Mouse (Mus musculus) forebrain, embryonic 14.5 days (tissue): ENCODE data around the gene Sh2b1. TPM values are rescaled to one million over a fixed set of nuclear protein-coding genes. Genes with fewer than 3 reads are reported as not detected.

Experiments used
- ATAC-seq: fragments of 200-750 bp; cut with Nextera tagmentation; 2 replicates; pipeline ENCODE4 v1.8.0; 2017; ENCODE audit warnings: mild to moderate bottlenecking, moderate library complexity
- DNase-seq: peaks from one replicate; pipeline ENCODE4 v3.0.0-alpha.2; 2015; ENCODE audit warnings: low spot score
- H3K27ac ChIP-seq: fragments of 300-500 bp; sonication (generic); 2 replicates; pipeline ENCODE4 v1.5.1; 2014; ENCODE audit warnings: low read depth, mild to moderate bottlenecking, control low read depth, low read length, moderate library complexity
- H3K27me3 ChIP-seq: fragments of 300-500 bp; sonication (generic); replicated peaks from 2 replicates; pipeline ENCODE4 v1.6.1; 2014; ENCODE audit warnings: low read length, control low read depth, mixed read lengths; ENCODE audit not compliant: control insufficient read depth, insufficient read depth
- H3K36me3 ChIP-seq: fragments of 300-500 bp; sonication (generic); 2 replicates; pipeline ENCODE4 v1.6.1; 2014; ENCODE audit warnings: low read length, control low read depth; ENCODE audit not compliant: control insufficient read depth, insufficient read depth
- H3K4me1 ChIP-seq: fragments of 300-500 bp; sonication (generic); 2 replicates; pipeline ENCODE4 v1.6.1; 2014; ENCODE audit warnings: antibody characterized with exemption, low read length, control low read depth; ENCODE audit not compliant: control insufficient read depth, insufficient read depth
- H3K4me2 ChIP-seq: fragments of 300-500 bp; sonication (generic); 2 replicates; pipeline ENCODE4 v1.6.1; 2014; ENCODE audit warnings: mild to moderate bottlenecking, control low read depth, low read length
- H3K4me3 ChIP-seq: fragments of 300-500 bp; sonication (generic); 2 replicates; pipeline ENCODE4 v1.5.1; 2014; ENCODE audit warnings: low read depth, low read length, control low read depth
- H3K9ac ChIP-seq: fragments of 300-500 bp; sonication (generic); 2 replicates; pipeline ENCODE4 v1.6.1; 2014; ENCODE audit warnings: mild to moderate bottlenecking, low read length, control low read depth, moderate library complexity
- H3K9me3 ChIP-seq: fragments of 300-500 bp; sonication (generic); replicated peaks from 2 replicates; pipeline ENCODE4 v1.6.1; 2016; ENCODE audit warnings: low read length, control low read depth, mixed read lengths; ENCODE audit not compliant: control insufficient read depth
- WGBS: fragments of 180-500 bp; shearing (Covaris S2); extraction: QIAGEN DNeasy Blood & Tissue Kit; methylation state at CpG from one replicate; pipeline ENCODE4 v1.1.7; 2014; 5-methylcytosine and 5-hydroxymethylcytosine counted together
- polyA plus RNA-seq: library from polyadenylated mRNA; unstranded; fragments of >200 nt; fragmentation: Nextera tagmentation; extraction: Ambion mirVana; gene quantifications from 2 replicates; pipeline ENCODE4 v1.2.1, GENCODE M21; 2014

Gene Sh2b1
- polyA plus RNA-seq, 1 experiment from 2014 or later = 49.2 TPM

DNA sequence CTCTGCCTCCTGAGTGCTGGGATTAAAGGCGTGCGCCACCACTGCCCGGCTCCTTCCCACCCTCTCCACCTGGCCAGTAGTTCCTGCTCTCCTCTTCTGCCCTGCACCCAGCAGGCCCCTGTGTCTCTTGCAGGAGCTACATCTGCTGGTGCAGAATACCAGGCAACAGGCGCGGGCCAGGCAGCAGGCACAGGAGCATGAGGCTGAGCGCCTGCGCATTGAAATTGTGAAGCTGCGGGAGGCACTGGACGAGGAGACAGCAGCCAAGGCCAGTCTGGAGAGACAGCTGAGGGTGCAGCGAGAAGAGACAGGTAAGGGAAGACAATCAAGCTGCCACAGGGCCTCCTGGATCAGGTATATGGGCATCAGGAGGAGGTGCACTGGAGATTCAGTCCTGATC lies 31.2 kb downstream of the Sh2b1 start:
- Histone ChIP-seq H3K27me3 (no peaks in the 10 kb centered on the region), H3K9me3 (no peaks in the 10 kb centered on the region), H3K4me2 (no peak overlapping the region), H3K4me1 (no peaks in the 10 kb centered on the region), H3K36me3 (peaks cover 36% of the 10 kb centered on the region), H3K4me3 (no peak overlapping the region), H3K9ac (no peak overlapping the region), H3K27ac (no peak overlapping the region)
- ATAC-seq (no peak), DNase-seq (no peak)
- WGBS = 92% methylated on average over 10 of the region's 10 CpGs

DNA sequence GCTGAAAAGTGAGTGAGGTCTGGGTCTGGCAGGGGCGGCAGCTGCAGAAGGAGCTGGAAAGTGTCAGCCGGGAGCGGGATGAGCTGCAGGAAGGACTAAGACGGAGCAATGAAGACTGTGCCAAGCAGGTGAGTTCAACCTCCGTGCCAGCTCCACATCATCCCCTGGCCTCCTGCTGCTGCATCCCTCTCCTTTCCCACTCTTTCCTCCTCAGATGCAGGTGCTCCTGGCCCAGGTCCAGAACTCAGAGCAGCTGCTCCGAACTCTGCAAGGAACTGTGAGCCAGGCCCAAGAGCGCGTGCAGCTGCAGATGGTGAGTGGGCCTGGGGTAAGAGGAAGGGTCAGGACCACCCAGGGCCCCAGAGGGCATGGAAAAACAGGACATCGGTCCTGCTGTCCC lies 35.1 kb downstream of the Sh2b1 start:
- Histone ChIP-seq H3K36me3 (peaks cover 27% of the 10 kb centered on the region), H3K9me3 (no peaks in the 10 kb centered on the region), H3K27me3 (no peaks in the 10 kb centered on the region), H3K4me3 (no peak overlapping the region), H3K9ac (no peak overlapping the region), H3K27ac (no peak overlapping the region), H3K4me1 (no peaks in the 10 kb centered on the region), H3K4me2 (no peak overlapping the region)
- DNase-seq (no peak), ATAC-seq (no peak)
- WGBS = 75% methylated on average over 9 of the region's 9 CpGs

DNA sequence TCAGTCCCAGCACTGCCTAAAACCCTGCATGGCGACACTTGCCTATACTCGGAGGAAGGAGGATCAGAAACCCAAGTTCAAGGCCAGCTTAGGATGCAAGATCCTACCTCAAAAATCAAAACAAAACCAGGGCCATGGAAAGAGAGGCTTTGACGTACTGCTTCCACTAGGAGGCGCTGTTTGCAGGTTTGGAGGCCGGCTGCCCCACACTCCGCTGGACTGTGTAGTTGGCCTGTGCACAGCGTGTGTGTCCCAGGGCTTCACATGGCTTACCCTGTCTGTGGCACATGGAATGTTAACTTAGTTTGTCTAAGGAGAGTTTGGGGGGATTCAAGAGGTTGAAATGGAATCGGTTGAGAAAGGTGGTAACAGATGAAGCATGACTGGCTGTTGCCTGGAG lies 38.4 kb downstream of the Sh2b1 start:
- Histone ChIP-seq H3K9me3 (no peaks in the 10 kb centered on the region), H3K4me1 (no peaks in the 10 kb centered on the region), H3K36me3 (peaks cover 17% of the 10 kb centered on the region; the same call in 1 of the 2 replicates), H3K9ac (no peak overlapping the region), H3K27me3 (no peaks in the 10 kb centered on the region), H3K27ac (no peak overlapping the region), H3K4me3 (no peak overlapping the region), H3K4me2 (no peak overlapping the region)
- DNase-seq (peak; percentile 67), ATAC-seq (no peak)
- 23% methylated on average over 8 of the region's 8 CpGs for WGBS

DNA sequence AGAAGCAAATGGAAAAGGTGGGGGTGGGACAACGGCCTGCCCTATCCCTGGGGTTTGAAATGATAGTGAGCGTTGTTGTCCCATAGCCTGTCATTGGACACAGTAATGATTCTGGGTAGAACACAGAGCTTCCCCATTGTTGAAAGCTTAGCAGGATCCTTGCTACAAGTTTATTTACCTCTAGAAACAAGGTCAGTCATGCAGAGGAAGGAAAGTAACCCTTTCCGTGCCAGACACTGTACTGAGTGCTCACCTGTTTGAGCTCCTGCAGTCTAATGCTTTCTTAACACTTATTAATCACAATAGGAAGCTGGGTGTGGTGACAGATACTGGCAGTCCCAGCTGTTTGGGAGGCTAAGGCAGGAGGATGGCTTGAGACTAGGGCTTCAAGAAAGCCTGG lies 39.4 kb downstream of the Sh2b1 start:
- Histone ChIP-seq H3K4me3 (no peak overlapping the region), H3K9ac (no peak overlapping the region), H3K4me2 (no peak overlapping the region), H3K36me3 (peaks cover 14% of the 10 kb centered on the region; the same call in 1 of the 2 replicates), H3K4me1 (no peaks in the 10 kb centered on the region), H3K27me3 (no peaks in the 10 kb centered on the region), H3K27ac (no peak overlapping the region), H3K9me3 (no peaks in the 10 kb centered on the region)
- WGBS = 80% methylated on average over 3 of the region's 3 CpGs
- DNase-seq = no peak
- no peak for ATAC-seq

DNA sequence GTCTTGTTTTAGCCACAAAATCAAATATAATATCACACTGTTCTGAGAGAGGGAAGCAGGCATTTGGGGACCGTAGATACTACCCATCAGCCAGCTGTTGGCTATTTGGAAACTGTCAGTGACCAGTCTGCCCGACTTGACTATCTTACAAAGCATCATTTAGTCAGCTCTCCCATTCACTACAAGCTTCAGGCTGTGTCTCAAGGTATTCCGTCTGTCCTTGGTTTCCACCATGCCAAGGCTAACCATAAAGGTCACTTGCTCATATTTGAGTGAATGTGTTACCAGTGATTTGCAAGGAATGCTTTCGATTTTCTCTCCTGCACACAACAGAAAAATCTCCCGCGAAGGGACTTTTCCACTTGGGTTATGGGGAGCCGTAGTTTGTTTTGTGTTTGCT lies 40.5 kb downstream of the Sh2b1 start:
- H3K4me3 ChIP-seq = no peak overlapping the region
- no peak overlapping the region for H3K4me2 ChIP-seq
- ATAC-seq = no peak
- DNase-seq = no peak
- H3K4me1 ChIP-seq = peaks cover 1% of the 10 kb centered on the region
- H3K9me3 ChIP-seq = no peaks in the 10 kb centered on the region
- WGBS = 88% methylated on average over 7 of the region's 7 CpGs
- H3K27me3 ChIP-seq = no peaks in the 10 kb centered on the region
- peaks cover 14% of the 10 kb centered on the region; the same call in 1 of the 2 replicates for H3K36me3 ChIP-seq
- no peak overlapping the region for H3K9ac ChIP-seq
- H3K27ac ChIP-seq = no peak overlapping the region

DNA sequence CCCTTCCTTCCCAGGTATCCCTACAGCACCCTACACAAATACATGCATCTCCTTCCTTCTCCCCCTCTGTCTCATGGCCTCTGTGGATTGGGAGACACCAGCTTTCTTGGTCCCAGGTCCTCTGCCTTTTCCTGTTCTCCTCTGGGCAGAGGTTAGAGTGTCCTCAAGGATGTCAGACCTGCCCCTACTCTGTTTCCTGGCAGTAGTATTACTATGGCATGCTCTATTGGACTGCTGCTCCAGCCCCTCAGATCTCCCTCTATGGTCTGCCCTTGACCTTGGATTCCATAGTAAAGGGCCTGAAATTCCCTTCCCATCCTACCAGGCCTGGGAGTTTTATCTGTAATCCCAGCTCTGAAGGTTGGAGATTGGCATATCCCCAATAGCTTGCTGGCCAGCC lies 45.1 kb downstream of the Sh2b1 start:
- peaks cover 10% of the 10 kb centered on the region for H3K4me1 ChIP-seq
- H3K4me3 ChIP-seq = no peak overlapping the region
- no peak overlapping the region for H3K27ac ChIP-seq
- DNase-seq (no peak), ATAC-seq (no peak)
- H3K27me3 ChIP-seq = no peaks in the 10 kb centered on the region
- no peaks in the 10 kb centered on the region for H3K9me3 ChIP-seq
- peaks cover 12% of the 10 kb centered on the region; the same call in 1 of the 2 replicates for H3K36me3 ChIP-seq
- no peak overlapping the region for H3K9ac ChIP-seq
- H3K4me2 ChIP-seq = no peak overlapping the region

DNA sequence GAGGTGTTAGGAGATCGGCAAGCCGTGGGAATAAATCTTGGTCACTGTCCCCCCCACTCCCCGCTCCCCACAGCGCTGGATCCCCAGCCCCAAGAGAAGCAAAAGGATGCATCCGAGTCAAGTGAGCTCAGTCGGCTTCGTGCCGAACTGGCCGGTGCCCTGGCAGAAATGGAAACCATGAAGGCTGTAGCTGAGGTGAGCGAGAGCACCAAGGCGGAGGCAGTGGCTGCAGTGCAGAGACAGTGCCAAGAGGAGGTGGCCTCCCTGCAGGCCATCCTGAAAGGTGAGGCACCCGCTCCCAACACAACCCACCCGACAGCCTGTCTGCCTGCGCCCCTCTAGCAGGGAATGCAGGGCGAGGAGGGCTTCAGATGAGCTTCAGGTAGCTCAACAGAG lies 45.7 kb downstream of the Sh2b1 start:
- no peaks in the 10 kb centered on the region for H3K9me3 ChIP-seq
- DNase-seq (no peak), ATAC-seq (peak; percentile 25)
- peak overlapping the region; percentile 66 for H3K4me3 ChIP-seq
- peak overlapping the region; percentile 89 for H3K9ac ChIP-seq
- WGBS = 32% methylated on average over 15 of the region's 15 CpGs
- peaks cover 8% of the 10 kb centered on the region; the same call in 1 of the 2 replicates for H3K36me3 ChIP-seq
- no peak overlapping the region for H3K27ac ChIP-seq
- H3K4me2 ChIP-seq = peak overlapping the region; percentile 94
- no peaks in the 10 kb centered on the region for H3K27me3 ChIP-seq
- H3K4me1 ChIP-seq = peaks cover 10% of the 10 kb centered on the region

DNA sequence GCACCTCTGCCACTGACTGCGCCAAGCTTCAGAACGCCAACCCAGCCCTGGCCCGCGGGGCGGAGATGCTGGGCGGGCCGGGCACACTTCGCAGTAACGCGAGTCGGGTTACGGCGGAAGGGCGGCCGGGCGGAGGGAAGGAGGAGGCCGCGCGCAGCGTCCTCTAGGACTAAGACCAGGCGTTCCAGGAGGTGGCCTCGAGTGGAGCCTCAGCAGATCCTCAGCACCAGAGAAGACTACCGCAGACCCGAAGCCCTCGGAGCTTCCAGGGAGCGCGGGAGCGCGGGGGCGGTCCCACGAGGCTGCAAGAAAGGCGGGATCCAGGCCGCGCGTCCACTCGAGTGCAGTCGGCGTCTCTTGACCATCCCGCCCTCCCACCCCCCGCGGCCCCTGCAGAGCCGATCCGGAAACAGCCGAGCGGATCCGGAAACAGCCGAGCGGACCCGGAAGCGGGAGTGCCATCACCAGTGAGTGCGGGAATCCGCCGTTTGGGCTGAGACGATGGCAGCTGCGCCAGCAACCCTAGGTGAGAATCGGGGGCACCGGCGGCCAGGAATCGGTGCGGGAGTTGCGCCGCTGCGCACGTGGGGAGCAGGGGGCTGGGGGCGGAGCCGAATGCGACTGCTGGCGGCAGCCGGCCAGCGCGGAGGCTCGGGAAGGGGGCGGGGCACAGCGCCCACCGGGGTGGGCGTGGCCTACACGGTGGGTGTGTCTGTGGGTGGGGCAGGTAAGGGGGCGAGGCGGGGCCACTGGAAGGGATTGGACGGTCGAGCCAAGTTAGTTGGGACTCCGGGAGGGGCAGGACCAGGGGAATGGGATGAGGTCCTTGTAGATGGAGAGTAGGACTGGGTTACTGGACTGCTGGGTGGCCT lies 46.4 kb downstream of the Sh2b1 start, which contains the start of gene Rabep2:
Gene Rabep2, plus strand, starts transcription at position 129 of the 872 bp plus-strand sequence.
- Histone ChIP-seq H3K27ac (peak within 1 kb of the TSS; percentile 80), H3K9ac (peak within 1 kb of the TSS; percentile 89), H3K4me2 (peak within 1 kb of the TSS; percentile 94), H3K4me3 (peak within 1 kb of the TSS; percentile 66), H3K4me1 (peaks cover 10% of the 10 kb centered on the region), H3K36me3 (0 out of 2 replicates have a peak, but pooled peaks cover 3% of the 10 kb centered on the region), H3K27me3 (no peaks in the 10 kb centered on the region), H3K9me3 (no peaks in the 10 kb centered on the region)
- under 1% methylated on average over 80 of the region's 82 CpGs for WGBS
- ATAC-seq (peak; percentile 96), DNase-seq (peak; percentile 91)

DNA sequence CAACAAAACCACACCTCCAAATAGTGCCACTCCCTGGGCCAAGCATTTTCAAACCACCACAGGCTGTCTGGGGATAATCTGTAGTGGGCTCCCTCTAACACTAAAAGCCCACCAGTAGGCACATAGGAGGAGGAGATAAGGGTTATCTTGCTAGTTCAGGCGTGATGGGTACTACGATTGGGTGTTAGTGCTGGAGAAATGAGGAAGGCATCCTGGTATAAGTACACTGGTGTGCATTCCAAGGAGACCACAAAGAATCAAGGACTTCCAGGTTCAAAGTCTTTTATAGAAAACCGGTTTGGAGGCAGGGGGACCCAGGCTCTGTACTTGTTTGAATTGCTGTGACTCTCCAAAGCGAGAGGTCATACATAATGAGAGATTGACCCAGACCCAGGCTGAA lies 47.1 kb downstream of the Sh2b1 start:
- peak overlapping the region; percentile 94 for H3K4me2 ChIP-seq
- H3K36me3 ChIP-seq = 0 out of 2 replicates have a peak, but pooled peaks cover 3% of the 10 kb centered on the region
- H3K27ac ChIP-seq = peak overlapping the region; percentile 80
- no peaks in the 10 kb centered on the region for H3K9me3 ChIP-seq
- DNase-seq (peak; percentile 4), ATAC-seq (no peak)
- peaks cover 10% of the 10 kb centered on the region for H3K4me1 ChIP-seq
- no peaks in the 10 kb centered on the region for H3K27me3 ChIP-seq
- WGBS = 23% methylated on average over 4 of the region's 4 CpGs
- H3K4me3 ChIP-seq = peak overlapping the region; percentile 66
- peak overlapping the region; percentile 89 for H3K9ac ChIP-seq
